Mouse (Mus musculus) heart, postnatal 10 days (tissue): ENCODE results near the gene Kif7. TPM values are rescaled to one million over a fixed set of nuclear protein-coding genes. Genes with fewer than 3 reads are reported as not detected.

Experiments used
- DNase-seq, 2 experiments: peaks; one replicate each; pipeline ENCODE4 v3.0.0; 2021
- intact Hi-C: fragments of 180-260 bp; cut with DNase I; formaldehyde crosslinking; loops from one replicate; pipeline ENCODE4 v1.15.1; 2025
- total RNA-seq, 2 experiments: library from RNA; stranded (reverse); gene quantifications; 2 replicates each; pipeline ENCODE4 v1.2.3; 2021

Gene Kif7
- 1 to 10 TPM; 3.2 to 3.9 TPM for total RNA-seq

GRCm38 (mm10) chr7:79715187-79715981, at the start of gene Kif7:
Gene Kif7 (minus strand): TSS chr7:79715720.
- intact Hi-C loops = no loop called here
- DNase-seq = peak; percentile 85 to 86

- DNase-seq = no peak
- intact Hi-C loops = no loop called here
These were observed 46.6 kb upstream of the Kif7 start for GRCm38 (mm10) chr7:79762106-79762505.

- intact Hi-C loops = no loop called here
- no peak for DNase-seq
These were observed 45.8 kb upstream of the Kif7 start for GRCm38 (mm10) chr7:79761124-79761876.

- intact Hi-C loops = no loop called here
- no peak for DNase-seq
These were observed 44.2 kb upstream of the Kif7 start for GRCm38 (mm10) chr7:79759766-79760165.

GRCm38 (mm10) chr7:79758176-79758575, 42.7 kb upstream of the Kif7 start:
- intact Hi-C loops = no loop called here
- DNase-seq = no peak

GRCm38 (mm10) chr7:79756334-79756733, 40.8 kb upstream of the Kif7 start:
- DNase-seq = no peak
- intact Hi-C loops = no loop called here

GRCm38 (mm10) chr7:79749511-79749910, 34.0 kb upstream of the Kif7 start:
- DNase-seq = no peak
- intact Hi-C loops = no loop called here

GRCm38 (mm10) chr7:79747659-79748058, 32.1 kb upstream of the Kif7 start:
- DNase-seq = no peak
- intact Hi-C loops = no loop called here

- intact Hi-C loops = no loop called here
These were observed 29.1 kb upstream of the Kif7 start for GRCm38 (mm10) chr7:79744585-79744984.

GRCm38 (mm10) chr7:79744051-79744450, 28.5 kb upstream of the Kif7 start:
- no peak for DNase-seq
- intact Hi-C loops = no loop called here

More at GRCm38 (mm10) chr7:79744585-79744984, 29.1 kb upstream of the Kif7 start:
- DNase-seq = no peak

- DNase-seq = peak; percentile 80 to 84
- intact Hi-C loops = no loop called here
These were observed 27.4 kb upstream of the Kif7 start, which contains the start of the genes Pex11a and Wdr93 for GRCm38 (mm10) chr7:79742659-79743536. Gene Pex11a (minus strand): TSS chr7:79743131. Gene Wdr93 (plus strand): TSS chr7:79743163.

- DNase-seq = no peak
- intact Hi-C loops = no loop called here
These were observed 26.7 kb upstream of the Kif7 start for GRCm38 (mm10) chr7:79742277-79742658.

- intact Hi-C loops = no loop called here
- DNase-seq = no peak
These were observed 24.8 kb upstream of the Kif7 start for GRCm38 (mm10) chr7:79740279-79740678.

- intact Hi-C loops = no loop called here
- no peak for DNase-seq
These were observed 23.4 kb upstream of the Kif7 start for GRCm38 (mm10) chr7:79738913-79739312.

- intact Hi-C loops = no loop called here
- no peak for DNase-seq
These were observed 21.0 kb upstream of the Kif7 start for GRCm38 (mm10) chr7:79736511-79736910.

GRCm38 (mm10) chr7:79734563-79734962, 19.0 kb upstream of the Kif7 start:
- intact Hi-C loops = no loop called here
- DNase-seq = peak; percentile 79 to 83

- DNase-seq = no peak
- intact Hi-C loops = no loop called here
These were observed 17.1 kb upstream of the Kif7 start, which contains the start of gene Plin1 for GRCm38 (mm10) chr7:79732622-79733021. Gene Plin1 (minus strand): TSS chr7:79732903.

- intact Hi-C loops = no loop called here
- DNase-seq = no peak
These were observed 15.9 kb upstream of the Kif7 start for GRCm38 (mm10) chr7:79731438-79731837.

GRCm38 (mm10) chr7:79729743-79730370, 14.3 kb upstream of the Kif7 start:
- DNase-seq = peak; percentile 20 to 39
- intact Hi-C loops = loop anchor here (1.0 to 5.0 kb wide), 4 partner anchors 68 to 233 kb away; partner anchors contain the start of gene Ticrr

- DNase-seq = peak; percentile 71 to 85
These were observed 13.6 kb upstream of the Kif7 start for GRCm38 (mm10) chr7:79729169-79729568.

More at GRCm38 (mm10) chr7:79729169-79729568, 13.6 kb upstream of the Kif7 start:
- intact Hi-C loops = loop anchor here (1.0 to 5.0 kb wide), 4 partner anchors 67 to 232 kb away; partner anchors contain the start of gene Ticrr
